Mouse (Mus musculus) retina, embryonic 14.5 days (tissue): Measurements from ENCODE around the gene Ajuba.
"Not testable (repeated sequence)": the region's sequence is repeated elsewhere in the genome, so short reads cannot be mapped to it uniquely, and the experiment has no call there.

Source experiments
- DNase-seq: peaks from one replicate; pipeline ENCODE4 v3.0.0-alpha.2; 2015; ENCODE audit warnings: low spot score

Ajuba gene

GRCm38 (mm10) chr14:54577089-54577982 lies at the start of gene Ajuba:
Gene Ajuba (minus strand): TSS chr14:54577558.
- peak; percentile 87 for DNase-seq

- DNase-seq = no peak
Observed at GRCm38 (mm10) chr14:54624976-54625375, 47.6 kb upstream of the Ajuba start.

GRCm38 (mm10) chr14:54623334-54623733 lies 46.0 kb upstream of the Ajuba start:
- DNase-seq = no peak

DNA sequence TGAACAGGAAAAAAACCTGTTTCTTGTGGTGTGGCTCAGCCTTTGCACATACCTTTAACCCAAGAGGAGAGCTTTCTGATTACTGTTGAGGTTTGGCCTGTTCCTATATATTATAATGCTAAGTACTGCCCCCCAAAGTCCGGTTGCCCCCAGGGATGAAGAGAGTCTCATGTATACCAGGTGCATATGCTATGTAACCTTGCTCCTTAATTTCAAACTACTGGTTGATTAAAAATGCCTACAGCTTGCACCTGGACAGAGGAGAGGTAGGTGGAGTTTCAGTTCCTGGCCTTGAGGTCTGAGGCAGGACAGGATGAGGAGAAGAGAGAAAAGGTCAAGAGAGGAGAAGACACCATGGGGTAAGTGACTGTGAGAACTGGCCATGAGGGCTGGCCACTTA lies 43.8 kb upstream of the Ajuba start, which contains the start of gene Psmb11:
Psmb11 (plus strand) TSS at position 301 of the 400 bp plus-strand sequence.
- no peak for DNase-seq

DNA sequence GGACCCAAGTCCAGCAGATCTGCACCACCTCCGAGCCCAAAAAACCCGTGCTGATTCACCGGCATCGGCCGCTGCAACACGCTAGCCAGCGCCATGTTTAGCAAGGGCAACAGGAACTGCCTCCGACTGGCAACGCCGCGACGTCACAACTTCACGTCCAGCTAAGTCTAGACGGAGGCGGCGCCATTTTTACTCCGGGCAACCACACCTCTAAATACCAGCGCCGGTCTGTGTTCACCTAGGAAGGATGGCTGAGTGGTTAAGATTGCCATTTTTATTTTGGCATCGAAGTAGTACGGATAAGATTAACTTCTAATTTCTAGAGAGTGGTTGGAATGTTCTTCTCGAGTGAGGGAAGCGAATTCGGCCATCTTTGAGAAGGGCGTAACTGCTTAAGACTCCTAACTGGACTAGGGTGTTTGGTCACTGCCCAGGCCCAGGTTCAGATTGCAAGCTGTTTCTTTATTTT lies 40.6 kb upstream of the Ajuba start, which contains the start of gene Psmb5:
Psmb5 (minus strand) TSS at position 126 of the 469 bp plus-strand sequence.
- peak; percentile 93 for DNase-seq

DNA sequence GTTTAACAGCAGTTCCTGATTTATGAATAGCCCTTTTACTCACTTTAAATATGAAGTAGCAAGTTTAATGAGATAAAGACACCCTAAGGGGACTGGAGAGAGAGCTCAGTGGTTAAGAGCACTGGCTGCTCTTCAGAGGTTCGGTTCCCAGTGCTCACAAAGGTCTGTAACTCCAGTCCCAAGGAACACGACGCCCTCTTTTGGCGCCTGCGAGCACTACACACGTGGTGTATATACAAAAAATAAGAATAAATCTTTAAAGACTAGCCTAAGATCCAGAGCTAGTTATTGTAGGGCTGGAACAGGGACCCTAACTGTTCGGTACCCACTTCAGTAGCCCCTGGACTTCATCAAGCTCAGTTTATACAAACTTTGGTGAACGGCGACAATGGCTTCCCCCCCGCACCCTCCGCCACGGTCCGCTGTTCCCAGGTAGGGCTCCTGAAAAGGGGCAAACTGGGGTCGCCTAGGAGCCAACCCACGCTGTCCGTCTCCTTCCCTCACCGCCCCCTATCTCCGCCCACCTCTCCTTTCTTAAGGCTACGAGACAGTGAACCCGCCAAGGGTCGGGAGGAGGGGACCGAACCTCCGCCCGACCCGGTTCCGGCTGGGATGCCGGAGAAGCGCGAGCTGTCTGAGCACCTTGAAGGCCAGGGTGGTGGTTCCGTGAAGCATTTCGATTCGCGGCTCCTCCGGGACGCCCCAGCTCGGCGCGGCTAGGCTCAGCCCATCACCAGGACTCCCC lies 40.0 kb upstream of the Ajuba start:
- DNase-seq = peak; percentile 46

DNA sequence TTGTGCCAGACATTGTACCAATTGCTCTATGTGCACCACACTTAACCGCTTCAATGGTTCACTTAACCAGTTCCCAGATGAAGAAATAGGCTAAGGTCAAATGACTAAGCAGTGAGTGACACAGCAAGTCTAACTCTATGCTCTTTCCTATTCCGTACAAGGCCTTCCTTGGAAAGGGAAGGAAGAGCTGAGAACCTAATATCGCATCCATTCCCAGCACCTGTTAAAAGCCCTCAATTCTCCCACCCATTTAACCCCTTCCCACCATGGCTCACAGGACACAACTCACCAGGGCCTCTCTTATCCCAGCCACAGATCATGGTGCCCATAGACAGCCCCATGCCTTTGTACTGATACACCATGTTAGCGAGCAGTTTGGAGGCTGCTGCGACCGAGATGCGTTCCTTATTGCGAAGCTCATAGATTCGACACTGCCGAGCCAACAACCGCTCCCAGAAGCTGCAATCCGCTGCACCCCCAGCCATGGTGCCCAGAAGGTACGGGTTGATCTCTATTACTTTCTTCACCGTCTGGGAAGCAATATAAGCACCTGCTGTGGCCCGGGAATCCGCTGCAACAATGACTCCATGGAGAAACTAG lies 39.0 kb upstream of the Ajuba start:
- no peak for DNase-seq

GRCm38 (mm10) chr14:54614130-54614529 lies 36.8 kb upstream of the Ajuba start:
- not testable (repeated sequence) for DNase-seq

GRCm38 (mm10) chr14:54610648-54611047 lies 33.3 kb upstream of the Ajuba start:
- DNase-seq = no peak

DNA sequence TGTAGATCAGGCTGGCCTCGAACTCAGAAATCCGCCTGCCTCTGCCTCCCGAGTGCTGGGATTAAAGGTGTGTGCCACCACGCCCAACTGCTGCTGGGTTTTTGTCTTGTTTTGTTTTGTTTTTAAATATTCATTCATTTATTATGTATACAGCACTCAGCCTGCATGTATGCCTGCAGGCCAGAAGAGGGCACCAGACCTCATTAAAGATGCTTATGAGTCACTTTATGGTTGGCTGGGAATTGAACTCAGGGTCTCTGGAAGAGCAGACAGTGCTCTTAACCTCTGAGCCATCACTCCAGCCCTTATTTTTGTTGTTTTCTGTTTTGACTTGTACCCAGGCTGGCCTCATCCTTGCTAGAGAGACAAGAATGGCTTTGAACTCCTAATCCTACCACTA lies 32.6 kb upstream of the Ajuba start:
- DNase-seq = peak; percentile 62

DNA sequence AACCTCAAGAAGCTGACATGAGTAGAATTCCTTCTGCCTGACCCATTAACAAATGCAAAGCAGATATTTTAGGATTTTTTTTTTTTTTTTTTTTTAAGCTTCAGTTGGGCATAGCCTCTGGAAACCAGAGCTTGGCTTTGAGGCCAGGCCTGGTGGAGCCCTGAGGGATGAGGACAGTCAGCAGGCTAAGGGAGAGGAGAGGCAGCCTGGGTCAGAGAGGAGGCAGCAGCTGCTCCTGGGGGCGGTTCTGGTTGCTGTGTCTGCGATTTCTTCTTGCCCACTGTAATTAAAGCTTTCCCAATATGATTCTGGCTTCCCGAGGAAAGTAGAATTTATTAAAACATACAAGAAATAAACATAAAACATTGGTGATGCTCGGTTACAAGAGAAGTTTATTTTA lies 31.9 kb upstream of the Ajuba start:
- DNase-seq = no peak

DNA sequence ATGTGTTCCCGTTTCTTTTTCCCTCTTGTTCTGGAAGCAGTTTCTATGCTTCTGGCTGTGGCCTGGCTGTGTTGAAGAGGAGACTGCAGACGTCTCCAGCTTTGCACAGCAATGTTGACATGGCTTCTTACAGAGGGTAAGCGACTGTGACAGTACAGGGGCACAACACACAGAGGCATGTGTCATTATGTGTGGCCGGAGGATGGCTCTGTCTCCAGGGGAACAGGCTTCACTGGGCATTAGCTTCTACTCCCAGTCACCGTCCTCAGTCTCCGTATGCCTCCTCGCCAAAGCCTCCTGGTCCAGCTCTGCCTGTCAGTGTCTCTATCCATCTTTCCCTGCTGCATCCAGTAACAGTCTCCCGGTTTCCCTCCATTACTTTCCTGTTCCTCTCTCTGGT lies 29.9 kb upstream of the Ajuba start:
- peak; percentile 53 for DNase-seq

DNA sequence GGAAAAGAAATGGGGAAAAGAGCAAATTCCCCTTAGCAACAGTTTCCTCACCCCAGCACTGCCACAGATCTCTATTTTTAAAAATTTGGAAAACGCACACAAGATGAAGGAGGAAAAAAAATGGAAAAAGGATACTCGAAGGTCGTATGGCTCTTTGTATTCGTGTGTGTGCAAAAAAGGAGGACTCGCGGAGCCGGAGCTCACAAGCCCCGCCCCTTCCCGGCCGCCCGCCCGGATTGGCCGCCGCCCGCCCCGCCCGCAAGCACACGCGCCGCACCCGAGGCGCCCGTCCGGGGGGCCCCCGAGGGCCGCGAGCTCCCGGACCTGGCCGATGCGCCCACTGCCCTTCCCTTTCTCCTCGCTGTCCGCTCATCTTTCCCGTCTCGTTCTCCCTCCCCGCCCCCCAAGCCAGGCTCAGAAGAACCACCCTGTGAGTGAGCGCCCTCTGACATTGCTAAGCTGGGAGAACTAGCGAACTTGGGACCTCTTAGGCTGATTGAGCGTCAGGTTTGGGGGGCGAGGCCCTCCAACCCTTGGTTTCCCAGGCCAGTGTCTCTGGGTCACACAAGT lies 28.5 kb upstream of the Ajuba start, which contains the start of gene 4931414P19Rik:
4931414P19Rik (minus strand) TSS at position 242 of the 570 bp plus-strand sequence.
- peak; percentile 80 for DNase-seq

DNA sequence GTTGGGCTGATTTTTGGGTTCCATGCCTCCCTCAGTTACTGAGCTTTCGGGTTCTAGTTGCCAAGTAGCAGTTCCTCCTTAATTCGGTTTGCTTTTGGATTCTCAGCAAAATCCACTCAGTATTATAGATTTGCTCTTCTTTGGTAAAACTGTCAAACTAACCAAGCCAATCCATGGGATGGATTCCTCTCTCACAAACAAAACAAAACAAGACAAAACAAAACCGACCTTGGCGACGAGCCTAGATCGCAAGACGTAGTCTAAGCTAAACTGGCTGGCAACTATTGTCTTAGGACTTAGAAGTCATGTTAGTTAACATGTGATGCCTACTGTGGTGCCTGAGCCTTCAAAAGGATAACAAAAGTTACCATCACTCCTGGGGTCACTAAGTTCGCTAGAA lies 26.3 kb upstream of the Ajuba start:
- DNase-seq = no peak

DNA sequence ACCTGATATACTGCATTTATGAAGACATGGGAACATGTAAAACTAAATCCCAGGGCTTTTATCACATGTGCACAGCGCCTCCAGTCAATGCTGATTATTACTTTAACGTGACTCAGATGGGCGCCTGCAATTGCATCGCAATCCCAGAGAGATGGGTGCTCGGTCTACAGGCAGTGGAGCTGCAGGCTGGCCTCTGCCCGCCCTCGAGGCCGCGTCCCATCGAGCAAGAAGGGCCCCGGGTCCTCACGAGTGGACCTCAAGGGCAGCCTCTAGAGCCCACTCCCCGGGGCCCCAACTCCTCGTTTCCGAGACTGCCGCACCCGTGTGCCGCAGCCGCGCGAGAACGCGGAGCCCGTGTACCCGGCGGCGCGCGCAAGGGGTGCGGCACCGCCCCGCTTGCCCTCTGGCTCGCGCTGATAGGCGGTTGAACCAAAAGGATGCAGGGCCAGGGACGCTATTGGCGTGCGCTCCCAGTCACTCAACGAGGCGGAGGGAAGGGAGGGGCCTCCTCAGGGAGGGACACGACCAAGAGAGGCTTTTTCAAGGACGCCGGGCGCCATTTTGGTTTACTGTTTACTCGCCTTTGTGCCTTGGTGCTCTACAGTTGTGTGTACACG lies 25.8 kb upstream of the Ajuba start:
- peak; percentile 97 for DNase-seq

GRCm38 (mm10) chr14:54602613-54603012 lies 25.3 kb upstream of the Ajuba start:
- peak; percentile 21 for DNase-seq

DNA sequence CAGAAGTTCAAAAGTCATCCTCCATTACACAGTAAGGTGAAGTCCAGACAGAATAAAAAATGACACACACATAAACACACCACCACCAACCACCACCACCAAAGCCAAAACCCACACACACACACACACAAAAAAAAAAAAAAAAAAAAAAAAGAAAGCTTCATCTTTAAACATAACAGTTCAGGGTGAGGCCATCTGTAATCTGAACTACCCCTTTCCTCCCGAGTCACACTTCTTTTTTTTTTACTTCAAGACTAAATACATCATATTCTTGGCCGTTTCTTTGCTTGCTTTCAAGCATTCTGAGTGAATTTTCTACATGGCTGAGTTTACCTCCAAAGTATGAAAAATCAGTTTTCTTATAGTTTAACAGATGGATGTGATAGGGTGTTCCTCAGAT lies 24.2 kb upstream of the Ajuba start:
- no peak for DNase-seq

DNA sequence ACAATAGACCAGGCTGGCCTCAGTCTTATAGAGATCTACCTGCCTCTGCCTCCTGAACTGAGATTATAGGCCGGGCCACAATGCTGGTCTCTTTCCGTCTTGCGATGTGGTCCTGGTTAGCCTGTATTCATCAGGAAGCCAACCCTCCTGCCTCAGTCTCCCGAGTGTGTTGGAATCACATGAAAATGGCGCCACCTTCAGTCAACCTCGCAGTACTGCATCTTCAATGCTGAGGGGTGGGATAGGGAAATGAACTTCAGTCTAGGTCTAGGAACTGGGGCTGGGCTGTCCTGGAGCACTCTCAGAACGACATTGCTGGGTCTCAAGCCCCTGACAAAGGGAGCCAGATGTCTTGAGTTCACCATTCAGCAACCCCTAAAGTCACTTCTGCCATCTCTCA lies 19.7 kb upstream of the Ajuba start:
- no peak for DNase-seq

GRCm38 (mm10) chr14:54594631-54595414 lies 17.5 kb upstream of the Ajuba start:
- DNase-seq = no peak

DNA sequence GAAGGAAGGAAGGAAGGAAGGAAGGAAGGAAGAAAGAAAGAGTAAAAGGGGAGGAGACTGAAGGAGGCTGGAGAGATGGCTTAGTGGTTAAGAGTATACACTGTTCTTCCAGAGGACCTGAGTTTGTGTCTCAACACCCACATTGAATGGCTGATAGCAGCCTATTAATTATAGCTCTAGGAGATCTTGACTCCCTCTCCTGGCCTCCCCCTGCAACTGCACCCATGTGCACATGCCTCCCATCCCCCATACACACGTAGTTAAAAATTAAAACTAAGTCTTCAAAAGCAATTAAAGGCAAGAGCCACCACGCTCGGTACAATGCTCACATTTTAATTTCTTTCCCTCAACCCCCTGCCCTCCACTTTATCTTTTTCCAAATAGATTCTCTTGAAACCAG lies 16.7 kb upstream of the Ajuba start:
- peak; percentile 46 for DNase-seq
